Mouse (Mus musculus) left cerebral cortex, adult 11 months (tissue): ENCODE data around the gene Fam107a.

Experiments
- DNase-seq: peaks from one replicate; pipeline ENCODE4 v3.0.0; 2022; ENCODE audit warnings: low spot score

Fam107a gene

DNA sequence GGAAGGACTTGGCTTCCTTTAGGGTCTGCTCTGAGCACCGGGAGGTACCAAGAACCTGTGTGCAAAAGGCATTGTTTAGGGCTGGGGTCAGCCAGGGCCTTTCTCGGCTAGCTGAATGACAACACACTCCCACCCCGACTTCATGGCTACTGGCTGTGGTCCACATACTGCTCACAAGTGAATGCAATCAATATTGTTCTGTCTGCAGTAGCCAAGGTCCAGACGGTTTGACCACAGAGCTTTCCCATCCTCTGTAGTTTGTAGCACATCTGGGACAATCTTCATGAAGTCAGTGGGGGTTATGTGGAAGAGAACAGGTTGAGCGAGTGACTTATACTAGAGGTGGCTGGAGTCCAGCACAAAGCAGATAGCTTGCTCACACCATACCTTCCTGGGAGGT, 60.9 kb downstream of the Fam107a start:
- DNase-seq: no peak

- no peak for DNase-seq
Measured at GRCm38 (mm10) chr14:8256072-8256471, 61.8 kb downstream of the Fam107a start.

DNA sequence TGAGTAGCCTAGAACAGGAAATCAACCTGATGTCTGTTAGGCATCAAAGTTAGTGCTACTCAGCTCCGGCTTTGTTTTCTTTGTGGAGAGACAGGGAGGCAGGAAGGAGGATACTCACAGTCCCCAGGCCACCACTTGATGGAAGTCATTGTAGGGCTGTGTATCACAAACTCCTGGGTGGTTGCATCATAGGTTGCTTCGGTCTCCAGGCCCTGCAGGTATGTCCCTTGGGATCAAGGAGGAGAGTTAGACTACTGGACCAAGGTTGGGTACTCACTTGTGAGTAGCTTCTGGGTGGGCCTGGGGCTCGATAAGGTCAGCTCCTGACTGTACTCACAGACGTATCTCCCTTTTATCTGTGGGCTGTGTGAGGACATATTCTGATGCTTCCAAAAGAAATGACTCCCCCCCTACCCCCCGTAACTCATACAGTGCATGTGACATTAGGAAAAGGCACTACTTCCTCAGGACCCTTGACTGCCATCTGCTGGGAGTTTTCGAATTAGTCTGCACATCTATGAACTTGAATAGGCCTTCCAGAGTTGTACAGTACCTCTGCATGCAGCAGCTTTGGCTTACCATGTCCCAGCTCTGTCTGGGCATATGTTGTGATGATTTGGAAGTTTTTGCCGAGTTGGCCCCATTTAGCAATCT, 62.6 kb downstream of the Fam107a start:
- peak; percentile 43 for DNase-seq

DNA sequence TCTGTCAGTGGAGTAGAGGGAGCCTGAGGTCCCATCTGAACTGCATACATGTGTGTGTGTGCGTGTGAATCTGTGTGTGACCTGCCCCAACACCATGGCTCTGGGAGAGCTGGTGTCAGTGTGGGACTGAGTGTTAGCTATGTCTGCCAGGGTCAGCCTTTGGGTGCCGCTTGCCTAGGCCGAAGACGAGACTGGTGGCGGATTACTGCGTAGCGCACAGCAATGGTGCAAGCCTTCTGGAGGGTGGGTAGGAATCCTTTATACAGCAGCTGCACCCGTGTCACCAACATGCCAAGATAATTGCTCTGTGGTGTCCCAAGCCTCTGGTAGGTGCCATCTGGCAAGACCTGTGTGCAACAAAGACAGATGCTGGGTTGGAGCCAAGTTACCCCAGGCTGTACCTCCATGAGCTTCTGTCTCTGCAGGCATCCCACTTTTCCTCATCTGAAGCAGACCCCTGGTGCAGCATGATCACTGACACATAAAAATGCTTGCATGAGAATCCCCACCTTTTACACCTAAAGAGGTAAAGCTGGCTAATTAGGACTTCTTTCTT, 66.4 kb downstream of the Fam107a start:
- DNase-seq: no peak

DNA sequence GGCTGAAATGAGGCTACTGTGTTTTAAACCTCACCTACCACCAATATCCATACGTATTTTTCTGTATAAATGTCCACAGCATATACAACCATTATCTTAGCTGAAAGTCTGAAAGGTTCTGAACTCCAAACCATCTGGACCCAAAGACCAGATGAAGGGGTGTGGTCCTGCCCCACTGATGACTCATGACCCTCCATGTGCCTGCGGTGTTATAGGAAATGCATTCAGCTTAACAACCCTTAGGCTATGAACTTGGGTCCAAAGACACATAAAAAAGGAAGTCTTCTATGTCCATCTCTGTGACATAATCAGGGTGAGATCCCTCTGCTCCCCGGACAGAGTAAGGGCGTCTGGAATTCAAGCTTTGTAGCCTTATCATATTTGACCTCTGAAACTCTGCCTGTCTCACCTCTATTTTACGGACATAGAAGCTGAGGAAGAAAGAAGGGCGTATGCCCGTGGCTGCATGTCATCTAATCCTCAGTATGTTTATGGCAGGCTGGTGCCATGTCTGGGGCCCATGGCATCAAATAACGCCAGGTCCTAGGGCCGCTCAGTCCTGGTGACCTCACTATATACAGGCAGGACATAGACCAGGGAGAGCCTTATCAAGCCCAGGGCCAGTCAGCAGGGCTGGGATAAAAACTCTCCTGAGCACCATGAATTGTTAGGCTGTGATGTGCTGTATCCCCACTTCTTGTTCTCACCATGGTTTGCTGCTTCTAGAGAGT, 67.5 kb downstream of the Fam107a start:
- DNase-seq: no peak

DNA sequence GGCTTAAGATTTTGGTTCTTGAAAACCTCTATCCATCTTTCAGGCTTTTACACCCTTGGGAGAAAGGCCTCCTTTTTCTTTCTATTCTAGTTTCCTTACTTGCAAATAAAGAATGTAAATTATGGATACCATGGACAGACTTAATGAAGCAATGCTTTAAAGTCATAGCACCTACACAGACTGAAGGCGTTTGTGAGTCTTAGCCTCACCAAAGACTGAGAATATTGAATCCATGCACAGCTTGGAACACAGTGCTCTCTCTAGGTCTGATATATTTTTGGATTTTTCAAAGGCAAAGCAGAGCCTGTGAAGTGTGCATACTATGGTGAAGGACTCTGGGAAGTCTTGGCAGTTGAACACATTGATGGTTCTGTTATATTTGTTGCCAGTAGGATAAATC, 68.6 kb downstream of the Fam107a start:
- DNase-seq: no peak

- no peak for DNase-seq
Measured at GRCm38 (mm10) chr14:8246878-8247277, 70.9 kb downstream of the Fam107a start.
